Mouse (Mus musculus) liver, embryonic 14.5 days (tissue): Measurements from ENCODE around the gene Cd37.

Experiments
- CTCF ChIP-seq: IDR thresholded peaks from 2 replicates; pipeline ENCODE4 v1.5.1; 2016; ENCODE audit warnings: antibody characterized with exemption, low read depth, control low read depth
- EP300 ChIP-seq: IDR thresholded peaks from 2 replicates; pipeline ENCODE4 v1.6.1; 2016; ENCODE audit warnings: antibody characterized with exemption, low read depth

GRCm38 (mm10) chr7:45196176-45196535 is 42.8 kb downstream of the Cd37 start:
- TF ChIP-seq CTCF (no peak), EP300 (no peak)
